Mouse (Mus musculus) heart, adult 2 months (tissue): ENCODE results near the gene Nsd2.

Experiments used
- CTCF ChIP-seq: fragments of 200-600 bp; IDR thresholded peaks from 2 replicates; pipeline ENCODE4 v1.8.1; 2022; ENCODE audit warnings: antibody characterized with exemption, mild to moderate bottlenecking, moderate library complexity
- EP300 ChIP-seq: fragments of 200-500 bp; IDR thresholded peaks from 2 replicates; pipeline ENCODE4 v1.6.1; 2011; ENCODE audit warnings: low read depth, low read length, control low read depth; ENCODE audit not compliant: insufficient read depth

DNA sequence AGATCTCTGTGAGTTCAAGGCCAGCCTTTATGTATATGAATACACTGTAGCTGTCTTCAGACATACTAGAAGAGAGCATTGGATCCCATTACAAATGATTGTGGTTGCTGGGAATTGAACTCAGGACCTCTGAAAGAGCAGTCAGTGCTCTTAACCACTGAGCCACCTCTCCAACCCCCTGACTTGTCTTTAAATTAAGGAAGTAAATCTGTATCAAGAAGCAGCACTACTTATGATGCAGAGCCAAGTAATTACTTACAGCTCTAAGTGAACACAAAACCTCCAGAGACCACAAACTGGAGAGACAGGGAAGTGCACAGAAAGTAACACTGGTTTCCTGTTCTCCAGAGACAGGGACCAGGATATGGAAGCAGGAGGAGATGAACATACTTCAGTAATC, 43.3 kb upstream of the Nsd2 start:
- no peak for TF ChIP-seq EP300
- no peak for TF ChIP-seq CTCF
